Mouse (Mus musculus) urinary bladder, postnatal 14 days (tissue): ENCODE results near the gene Dpm2.

ENCODE experiments used
- DNase-seq: peaks from one replicate; pipeline ENCODE4 v3.0.0; 2021; ENCODE audit warnings: low spot score

Gene Dpm2

GRCm38 (mm10) chr2:32547380-32547779 is 23.3 kb upstream of the Dpm2 start:
- DNase-seq: no peak

- peak; percentile 65 for DNase-seq
Measured at GRCm38 (mm10) chr2:32547964-32548739, 22.5 kb upstream of the Dpm2 start.

DNA sequence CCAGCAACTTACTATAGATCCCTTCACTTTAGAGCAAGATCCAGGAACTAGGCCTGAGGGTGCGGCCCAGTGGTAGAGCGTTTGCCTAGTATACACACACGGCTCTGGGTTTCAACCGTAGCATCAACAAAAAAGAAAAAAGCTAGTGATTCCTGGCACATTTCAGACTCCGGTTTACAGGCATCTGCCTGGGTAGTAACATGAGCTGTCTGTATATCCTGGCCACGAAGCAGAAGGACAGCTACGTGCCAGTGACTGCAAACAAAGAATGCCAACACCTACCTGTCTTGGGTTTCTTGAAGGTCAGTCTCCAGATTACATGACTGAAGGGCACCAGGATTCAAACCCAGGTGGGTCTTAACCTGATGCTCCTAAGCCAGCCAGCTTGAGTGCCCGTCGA is 21.5 kb upstream of the Dpm2 start:
- DNase-seq: no peak

DNA sequence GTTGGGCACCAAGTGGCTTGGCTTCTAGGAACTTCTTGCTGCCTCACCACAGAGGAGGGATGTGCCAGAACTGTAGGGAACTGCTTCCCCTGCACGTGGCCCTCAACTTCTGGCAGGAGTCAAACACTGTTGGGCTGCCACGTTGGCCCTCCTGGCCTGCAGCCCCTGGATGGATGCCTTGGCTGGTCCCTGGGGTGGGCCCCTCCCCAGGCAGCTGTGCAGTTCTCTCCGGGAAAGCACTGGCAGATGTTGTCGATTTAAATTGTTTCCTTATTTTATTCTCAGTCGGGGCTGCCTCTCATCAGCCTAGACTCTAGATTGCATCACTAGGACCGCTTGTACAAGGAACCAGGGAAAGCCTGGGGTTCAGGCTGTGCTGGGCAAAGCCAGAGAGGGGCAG is 20.9 kb upstream of the Dpm2 start:
- DNase-seq: peak; percentile 64

GRCm38 (mm10) chr2:32551236-32551635 is 19.4 kb upstream of the Dpm2 start:
- DNase-seq: no peak

GRCm38 (mm10) chr2:32553592-32554148 is 17.0 kb upstream of the Dpm2 start:
- no peak for DNase-seq

DNA sequence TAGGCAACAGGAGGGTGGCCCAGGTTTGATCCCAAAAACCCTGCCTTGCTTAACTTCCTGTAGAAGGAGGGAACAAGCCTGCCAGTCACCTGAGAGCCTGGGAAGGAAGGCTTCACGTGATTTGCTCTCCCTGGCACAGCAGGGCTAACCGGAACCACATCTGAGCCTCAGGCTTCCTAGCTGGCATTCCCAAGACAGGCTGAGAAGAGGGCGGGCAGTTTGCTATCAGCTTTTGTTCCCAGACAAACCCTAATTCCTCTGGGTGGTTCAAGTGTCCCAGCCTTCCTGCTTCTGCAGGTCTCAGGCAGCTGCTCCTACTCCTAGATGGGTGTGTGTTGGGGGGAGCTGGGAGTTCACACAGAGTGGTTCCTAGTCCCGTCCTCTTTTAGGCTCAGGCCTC is 15.2 kb upstream of the Dpm2 start:
- DNase-seq: no peak

DNA sequence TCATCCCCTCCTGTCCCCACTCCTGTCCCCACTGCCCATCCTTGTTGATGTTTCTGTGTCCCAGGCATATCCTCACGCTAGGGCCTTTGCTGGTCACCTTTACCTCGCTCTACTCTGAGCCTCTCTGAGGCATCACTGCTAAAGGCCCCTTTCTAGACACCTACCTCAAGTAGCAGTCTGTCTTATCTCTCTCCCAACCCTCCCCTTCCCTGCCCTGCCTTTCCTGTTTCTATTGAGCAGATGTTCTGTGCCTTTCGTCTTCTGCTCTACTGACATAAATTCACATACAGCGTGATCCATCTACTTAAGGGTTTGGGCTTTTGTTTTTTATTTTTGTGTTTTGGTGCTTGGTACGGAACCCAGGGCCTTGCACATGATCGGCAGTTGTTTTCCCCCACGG is 14.6 kb upstream of the Dpm2 start:
- no peak for DNase-seq

DNA sequence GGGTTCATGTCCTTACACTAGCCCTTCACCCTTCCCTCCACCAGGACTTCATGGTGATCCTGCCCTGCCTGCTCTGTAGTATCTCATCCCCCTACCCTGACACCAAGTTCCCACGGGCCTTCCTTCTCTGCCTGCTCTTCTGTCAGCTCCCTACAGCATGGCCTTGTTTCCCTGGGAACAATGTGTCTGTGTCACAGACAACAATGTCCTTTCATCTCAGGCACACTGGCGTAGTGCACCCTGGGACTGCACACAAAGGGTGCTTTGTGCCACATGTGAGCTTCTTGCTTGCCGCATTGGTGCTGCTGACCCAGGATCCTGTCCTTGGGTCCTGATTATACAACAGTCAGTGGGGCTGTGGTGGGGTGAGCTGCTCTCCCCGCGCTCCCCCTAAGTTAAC is 11.1 kb upstream of the Dpm2 start:
- no peak for DNase-seq

DNA sequence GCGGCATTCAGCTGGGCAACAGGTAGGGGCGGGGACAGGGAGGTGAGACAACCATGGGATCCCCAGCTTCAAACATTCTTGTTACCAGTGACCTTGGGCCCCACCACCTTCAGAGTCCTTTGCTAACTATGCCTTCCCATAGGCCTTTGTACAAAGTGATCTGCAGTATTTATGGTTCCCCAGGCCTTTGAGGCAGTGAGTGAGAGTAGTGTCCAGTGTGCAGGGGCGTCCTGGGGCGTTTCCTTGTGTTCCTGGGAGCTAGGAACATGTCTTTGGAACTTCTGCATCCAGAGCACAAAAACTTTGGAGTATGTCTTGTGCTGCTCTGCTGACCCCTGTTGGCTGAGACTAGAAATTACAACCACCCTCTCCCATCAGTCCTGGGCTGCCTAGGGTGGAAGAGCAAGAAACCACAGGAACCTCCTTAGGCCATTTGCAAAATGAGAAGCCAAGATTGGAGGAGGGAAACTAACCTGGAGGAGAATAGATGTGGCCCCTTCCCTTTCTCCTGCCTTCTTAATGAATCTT is 4.1 kb upstream of the Dpm2 start:
- DNase-seq: peak; percentile 68

DNA sequence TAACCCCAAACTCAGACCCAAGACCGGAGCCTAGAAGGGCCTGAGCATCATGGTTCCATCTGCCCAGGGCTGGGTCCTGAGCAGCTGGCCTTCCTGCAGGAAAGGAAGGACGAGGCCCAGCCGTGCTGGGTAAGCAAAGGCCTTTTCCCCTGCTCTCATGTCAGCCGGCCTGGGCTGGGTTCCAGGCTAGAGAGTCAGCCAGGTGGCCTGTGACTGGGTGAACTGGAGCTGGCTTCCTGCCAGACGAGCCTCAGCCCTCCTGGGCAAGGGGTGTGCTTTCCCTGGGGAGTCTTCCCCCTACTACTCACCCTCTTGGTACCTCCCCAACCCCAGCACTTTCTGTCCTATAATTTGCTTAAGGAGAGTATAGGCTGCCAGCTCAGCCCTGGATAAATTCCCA is 2.5 kb upstream of the Dpm2 start:
- no peak for DNase-seq

DNA sequence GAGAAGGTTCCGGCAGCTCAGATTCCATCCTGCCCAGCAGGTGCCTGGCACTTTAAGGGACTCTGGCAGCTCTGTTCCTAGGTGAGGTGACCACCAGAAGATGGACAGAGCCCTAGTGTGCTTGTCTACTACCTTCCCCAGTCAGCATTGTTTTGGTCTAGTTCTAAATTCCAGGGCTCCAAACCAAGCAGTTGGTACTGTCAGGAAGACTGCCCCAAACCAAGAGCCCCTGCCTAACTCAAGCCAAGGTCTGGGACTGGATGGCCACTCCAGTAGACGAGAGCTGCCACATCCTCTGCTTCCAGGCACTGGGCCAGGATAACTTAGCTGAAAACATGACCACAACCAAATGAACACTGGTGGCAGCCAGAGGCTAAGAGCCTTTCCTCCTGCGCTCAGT is 1.7 kb upstream of the Dpm2 start:
- DNase-seq: no peak

DNA sequence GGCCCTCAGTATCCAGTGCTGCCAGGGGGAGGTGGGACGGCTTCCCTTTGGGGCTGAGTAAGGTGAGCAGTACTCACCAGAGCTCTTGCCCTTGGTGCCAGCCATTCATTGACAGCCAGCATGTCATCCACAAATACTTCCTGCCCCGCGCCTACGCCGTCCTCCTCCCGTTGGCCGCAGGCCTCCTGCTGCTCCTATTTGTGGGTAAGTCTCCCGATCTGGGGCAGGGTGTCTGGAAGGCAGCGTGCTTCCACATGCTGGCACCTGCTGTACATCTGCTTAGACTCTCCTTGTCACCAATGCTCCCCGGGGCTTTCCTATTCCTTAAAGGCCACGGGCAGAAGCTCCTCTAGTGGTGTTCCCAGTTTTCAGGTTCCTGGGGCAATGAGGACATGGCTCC is 1.5 kb downstream of the Dpm2 start:
- DNase-seq: no peak

GRCm38 (mm10) chr2:32574497-32574896 is 3.8 kb downstream of the Dpm2 start, which contains the start of gene Pip5kl1:
Pip5kl1 (plus strand) TSS chr2:32574797.
- no peak for DNase-seq

DNA sequence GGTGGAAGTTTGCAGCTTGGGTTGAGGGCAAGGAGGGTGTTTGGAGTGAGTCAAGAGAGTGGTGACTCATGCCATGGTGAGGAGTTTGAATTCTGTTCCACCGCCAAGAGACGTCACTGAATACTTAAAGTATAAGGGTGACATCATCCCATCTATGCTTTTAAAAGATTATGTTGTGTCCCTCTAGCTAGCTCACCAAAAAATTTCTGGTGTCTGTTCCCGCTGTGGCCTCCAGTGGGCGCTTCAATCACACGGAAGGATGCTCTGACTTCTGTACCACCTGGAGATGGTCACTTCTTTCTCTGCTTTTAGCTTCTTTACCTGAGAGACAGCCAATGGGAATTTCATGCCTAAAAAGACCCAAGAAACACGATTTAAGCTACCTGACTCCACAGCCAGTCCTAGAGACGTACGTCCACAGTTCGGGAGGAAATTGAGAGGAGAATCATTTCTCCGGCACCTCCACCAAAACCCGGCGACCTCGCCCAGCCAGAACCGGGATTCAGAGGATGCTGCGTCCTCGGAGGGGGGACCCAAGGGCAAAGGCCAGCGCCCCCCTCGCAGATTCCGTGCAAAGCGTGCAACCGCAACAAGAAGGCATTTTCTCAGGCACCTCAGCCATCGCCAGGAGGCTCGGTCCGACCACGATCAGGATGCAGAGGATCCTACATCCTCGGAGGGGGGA is 4.4 kb downstream of the Dpm2 start:
- peak; percentile 45 for DNase-seq

DNA sequence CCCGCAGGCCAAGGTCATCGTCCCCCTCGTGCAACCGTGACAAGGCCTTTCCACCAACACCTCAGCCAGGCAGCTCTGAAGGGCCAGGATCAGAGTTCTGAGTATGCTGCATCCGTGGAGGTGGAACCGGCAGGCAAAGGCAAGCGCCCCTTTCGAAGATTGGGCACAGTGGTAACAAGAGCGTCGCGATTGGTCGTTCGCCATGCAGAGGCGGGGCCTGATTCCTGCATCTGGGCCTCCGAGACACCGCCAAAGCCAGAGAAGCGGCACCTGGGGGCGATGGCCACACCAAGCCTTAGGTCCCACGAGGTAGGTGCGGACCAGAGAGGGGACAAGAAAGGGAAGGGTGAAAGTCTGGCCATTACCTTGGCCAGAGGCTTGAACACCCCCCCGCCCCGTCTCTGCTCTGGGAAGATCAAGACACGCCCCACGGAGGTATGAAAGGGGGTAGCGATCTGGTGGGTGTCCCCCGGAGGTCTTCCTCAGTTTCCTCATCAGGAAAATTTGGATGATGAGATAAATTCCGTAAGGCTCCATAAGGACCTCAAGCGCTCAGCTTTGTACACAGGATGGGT is 5.0 kb downstream of the Dpm2 start, which contains the start of gene 9430097D07Rik:
Gene 9430097D07Rik (minus strand): TSS at position 99 of the 575 bp plus-strand sequence.
- DNase-seq: no peak

DNA sequence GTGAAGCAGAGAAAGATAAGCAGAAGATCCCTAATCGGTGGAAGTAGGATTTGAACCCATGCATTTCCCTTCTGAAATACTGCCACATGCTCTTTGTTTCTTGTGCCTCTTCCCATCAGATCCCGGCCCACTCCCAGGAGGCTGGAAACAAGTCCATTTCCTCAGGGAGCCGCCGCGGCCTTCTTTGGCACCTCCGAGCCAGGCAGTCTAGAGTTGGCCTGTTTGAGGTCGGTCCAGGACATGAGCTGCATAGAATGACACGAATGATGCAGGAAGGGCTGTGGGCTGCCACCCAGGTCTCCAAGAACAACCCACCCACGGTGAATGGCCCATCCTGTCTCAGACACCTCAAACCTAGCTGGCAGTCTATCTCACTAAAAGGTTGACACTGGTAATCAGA is 5.9 kb downstream of the Dpm2 start:
- no peak for DNase-seq

DNA sequence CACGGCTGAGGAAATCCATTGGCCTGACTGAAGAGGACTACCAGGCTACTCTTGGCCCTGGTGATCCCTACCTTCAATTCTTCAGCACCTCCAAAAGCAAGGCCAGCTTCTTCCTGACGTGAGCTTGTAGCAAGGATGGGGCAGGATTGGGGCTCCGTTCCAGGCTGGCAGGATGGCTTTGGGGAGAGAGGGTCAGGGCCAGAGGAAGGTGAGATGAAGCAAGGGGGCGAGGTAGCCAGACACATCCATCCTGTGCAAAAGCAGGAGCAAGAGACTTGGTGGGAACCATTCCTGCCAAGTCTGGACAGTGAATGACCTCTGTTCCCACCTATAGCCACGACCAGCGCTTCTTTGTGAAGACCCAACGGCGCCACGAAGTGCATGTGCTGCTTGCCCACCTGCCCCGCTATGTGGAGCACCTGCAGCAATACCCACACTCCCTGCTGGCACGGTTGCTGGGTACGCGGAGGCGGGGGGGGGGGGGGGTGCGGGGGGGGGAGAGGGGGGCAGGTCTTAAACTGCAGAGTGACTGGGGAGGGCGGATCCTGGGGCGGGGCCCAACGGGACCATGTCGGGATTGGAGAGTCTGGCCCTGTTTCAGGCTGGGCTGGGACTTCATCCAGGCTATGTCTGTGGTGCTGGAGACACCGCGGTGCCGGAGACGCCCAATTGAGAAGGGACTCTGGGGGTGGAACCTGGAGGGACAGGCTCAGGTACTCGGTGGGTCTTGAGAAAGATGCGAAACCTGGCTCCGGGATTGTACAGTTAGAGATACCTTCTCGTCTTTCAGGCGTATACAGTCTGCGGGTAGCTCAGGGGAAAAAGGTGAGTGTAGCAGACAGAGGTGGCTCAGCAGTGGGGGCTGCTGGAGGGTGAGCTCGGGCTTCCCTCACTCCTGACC is 7.7 kb downstream of the Dpm2 start:
- DNase-seq: peak; percentile 49

- no peak for DNase-seq
Measured at GRCm38 (mm10) chr2:32581450-32582095, 10.9 kb downstream of the Dpm2 start.

DNA sequence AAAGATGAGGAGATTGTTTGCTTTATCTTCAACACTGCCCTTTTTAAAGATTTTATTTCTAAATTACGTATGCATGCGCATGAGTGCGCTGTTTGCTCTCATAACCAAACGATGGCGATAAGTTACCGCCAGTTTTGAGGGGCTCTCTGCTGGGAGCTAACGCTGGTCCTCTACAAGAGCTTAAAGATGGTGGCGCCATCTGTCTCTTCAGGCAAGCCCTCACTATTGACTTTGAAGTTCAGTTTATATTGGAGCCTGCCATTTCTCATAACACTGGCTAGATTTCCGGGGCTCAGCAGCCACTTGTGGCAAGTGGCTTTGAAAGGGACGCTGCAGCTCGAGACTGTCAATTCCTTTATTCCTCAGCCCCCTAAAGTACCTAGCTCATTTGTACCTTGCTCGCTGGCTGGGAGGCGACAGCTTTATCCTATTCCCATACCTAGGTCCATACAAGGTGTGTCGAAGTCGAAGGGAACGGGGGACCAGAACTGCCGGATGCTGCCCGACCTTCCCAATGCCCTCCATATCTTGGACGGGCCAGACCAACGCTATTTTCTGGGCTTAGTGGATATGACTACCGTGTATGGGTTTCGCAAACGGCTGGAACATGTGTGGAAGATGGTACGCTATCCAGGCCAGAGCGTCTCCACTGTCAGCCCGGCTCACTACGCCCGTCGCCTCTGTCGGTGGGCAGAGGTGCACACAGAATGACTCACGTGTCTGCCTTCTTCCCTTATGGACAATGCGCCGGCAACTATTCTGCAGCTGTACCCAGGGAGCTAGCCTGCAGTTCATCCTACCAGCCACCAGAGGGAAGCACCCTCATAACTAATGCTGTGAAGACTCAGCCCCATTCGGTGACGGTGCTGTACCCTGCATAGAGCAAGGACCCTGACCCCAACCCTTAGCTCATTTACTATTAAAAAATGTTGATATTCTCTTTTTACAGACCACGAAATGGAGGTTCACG is 12.5 kb downstream of the Dpm2 start:
- peak; percentile 81 for DNase-seq
